Mouse (Mus musculus) ZHBTc4 (cell line): ENCODE measurements around the gene Gm11437.

ENCODE experiments used
- DNase-seq: peaks from one replicate; pipeline ENCODE4 v3.0.0-alpha.2; 2011; ENCODE audit warnings: low read depth, low spot score

The Gm11437 gene

DNA sequence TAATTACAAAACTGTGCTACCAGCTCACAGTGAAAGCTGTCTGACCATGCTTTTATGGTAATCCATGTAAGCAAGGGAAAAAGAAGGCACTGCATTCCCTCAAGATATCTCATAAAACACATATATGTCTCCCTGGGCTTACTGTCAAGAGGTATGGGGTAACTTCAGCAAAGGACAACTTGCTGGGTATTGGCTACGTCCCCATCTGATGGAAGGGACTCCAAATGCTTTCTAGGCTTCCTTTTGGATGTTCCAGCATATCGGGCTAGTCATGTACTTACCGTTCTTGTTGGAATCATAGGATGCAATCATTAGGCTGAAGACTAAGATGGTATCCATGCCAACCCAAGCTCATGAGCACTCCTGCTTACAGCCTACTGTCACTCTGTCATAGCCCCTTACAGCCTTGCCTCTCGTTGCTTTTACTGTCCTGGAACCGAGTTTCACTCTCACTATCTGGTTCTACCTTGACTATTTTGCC lies at the start of gene Gm11437:
Gene Gm11437 (minus strand): TSS at position 431 of the 481 bp plus-strand sequence.
- no peak for DNase-seq

GRCm38 (mm10) chr11:84210876-84211275 lies 43.6 kb upstream of the Gm11437 start:
- no peak for DNase-seq

- DNase-seq, result no peak
Observed at GRCm38 (mm10) chr11:84205776-84206175, 38.5 kb upstream of the Gm11437 start.

DNA sequence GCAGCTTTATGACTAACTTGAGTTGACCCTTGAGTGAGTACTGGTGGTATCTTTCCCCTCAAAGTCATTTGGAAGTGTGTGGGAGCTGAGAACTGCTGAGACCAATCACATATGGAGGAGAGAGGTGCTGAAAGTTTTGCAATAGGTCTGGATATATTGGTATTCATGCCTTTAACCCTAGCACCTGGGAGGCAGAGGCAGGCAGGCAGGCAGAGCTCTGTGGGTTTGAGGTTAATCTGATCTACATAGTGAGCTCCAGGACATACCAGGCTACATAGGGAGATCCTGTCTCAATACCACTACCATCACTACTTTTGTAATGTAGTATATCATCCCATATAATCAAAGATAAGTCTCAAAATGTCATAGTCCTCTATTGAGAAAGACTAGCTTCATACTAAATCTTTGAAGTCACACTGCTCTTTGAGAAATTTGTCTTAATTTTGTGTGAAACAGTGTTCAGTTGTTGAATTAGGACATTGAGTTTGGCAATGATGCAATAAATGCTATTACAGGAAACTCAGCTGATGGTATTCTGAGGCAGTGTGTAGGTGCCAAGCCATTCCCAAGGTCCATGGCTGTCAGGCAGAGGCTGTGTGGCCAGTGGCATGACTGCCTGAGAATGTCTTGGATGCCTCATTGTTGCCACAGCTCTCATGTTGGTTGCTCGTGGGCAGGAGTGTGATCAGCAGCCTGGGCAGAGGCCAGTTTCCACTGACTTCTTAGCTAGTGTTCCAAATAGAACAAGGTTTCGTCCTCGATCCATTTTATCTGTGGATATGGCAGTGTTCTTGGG lies 30.5 kb upstream of the Gm11437 start:
- DNase-seq, result no peak

- no peak for DNase-seq
Observed at GRCm38 (mm10) chr11:84194751-84195150, 27.5 kb upstream of the Gm11437 start.

DNA sequence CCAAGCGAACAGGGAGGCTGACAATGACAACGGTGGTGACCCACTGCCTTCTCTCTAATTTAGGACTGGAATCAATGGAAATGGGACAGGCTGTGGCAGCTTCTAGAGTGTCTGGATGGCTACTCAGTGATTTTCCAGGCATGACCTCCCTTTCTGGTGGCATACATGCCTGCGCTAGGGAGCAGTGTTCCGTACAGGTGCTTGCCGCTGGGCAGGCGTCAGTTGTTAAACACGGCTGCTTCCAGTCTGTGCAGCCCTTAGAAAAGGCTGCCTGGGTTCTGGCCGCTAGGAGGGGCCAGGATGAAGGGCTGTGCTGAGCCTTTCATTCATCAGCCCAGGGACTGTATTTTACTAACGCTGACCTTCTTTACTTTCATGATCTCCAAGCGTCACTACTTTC lies 26.0 kb upstream of the Gm11437 start:
- peak; percentile 56 for DNase-seq

DNA sequence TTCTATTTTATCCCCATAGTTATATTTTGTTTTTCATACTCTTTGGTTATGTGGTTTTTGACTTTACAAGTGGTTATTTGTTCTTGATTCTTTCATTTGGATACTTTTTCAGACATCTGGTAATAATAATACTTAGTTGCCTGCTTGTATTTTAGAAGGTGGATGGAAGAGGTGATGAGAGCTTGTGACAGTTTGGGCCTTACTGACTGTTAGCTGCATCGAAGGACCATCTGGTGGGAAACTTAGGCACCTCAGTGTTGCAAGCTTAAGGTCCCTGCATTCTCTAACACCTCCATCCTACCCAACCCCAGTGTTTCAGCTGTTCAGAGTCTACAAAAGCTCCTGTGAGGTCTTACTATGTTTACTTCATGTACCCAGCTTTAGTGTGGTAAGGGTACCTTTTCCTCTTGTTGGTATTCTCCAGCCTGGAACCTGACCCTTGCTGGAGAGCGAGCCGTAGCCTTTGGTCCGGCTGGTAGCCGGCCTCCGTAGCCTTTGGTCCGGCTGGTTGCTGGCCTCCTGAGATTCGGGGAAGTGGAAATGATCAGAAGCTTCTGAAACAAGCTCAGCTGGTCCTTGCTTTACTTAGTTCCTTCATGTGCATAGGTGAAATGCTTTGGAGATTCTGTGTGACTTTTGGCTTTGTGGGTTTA lies 23.4 kb upstream of the Gm11437 start:
- no peak for DNase-seq

DNA sequence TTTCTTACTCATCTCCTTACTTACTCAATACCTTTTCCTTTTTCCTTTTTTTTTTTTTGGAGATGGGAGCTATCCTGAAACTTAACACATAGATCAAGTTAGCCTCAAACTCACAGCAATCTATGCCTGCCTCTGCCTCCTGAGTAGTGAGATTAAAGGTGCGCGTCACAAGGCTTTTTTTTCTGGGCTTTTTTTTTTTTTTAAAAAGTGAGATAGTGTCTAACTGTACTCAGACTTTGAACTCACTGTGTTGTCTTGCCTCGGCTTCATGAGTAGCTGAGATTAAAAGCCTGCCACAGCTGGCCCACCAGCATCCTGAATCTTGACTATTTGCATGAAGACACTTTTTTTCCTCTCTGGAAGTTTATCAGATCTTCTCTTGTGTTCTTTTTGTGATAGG lies 21.3 kb upstream of the Gm11437 start:
- DNase-seq, result no peak

GRCm38 (mm10) chr11:84181286-84181685 lies 14.0 kb upstream of the Gm11437 start:
- DNase-seq, result no peak

DNA sequence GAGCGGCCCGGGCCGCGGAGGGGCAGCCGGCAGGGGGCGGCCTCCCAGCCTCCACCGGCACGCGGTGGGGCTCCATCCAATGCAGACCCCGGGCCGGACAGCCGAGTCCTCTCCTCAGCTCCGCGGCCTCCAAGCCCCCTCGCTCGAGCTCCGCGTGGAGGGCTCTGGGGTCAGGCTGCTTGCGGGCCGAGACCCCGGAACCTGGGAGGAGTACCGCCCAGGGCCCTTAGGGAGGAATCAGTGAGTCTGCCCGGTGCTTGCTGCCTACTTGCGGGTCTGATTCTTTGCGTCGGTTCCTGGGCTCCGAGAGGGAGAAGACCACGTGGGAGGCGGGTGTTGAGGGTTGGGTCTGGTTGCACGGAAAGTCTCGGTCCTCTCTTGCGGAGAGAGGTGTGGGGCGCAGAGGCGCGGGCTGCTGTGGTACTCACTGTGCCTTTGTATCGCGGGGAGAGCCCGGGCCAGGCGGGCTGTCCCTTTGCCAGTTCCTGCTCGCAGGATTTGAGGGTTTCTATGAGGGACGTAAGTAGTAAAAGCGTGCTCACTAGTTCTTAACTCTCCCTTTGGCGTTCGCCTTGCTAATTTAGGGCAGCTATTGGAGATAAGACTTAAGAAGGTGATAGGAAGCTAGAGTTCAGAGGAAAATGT lies 12.8 kb upstream of the Gm11437 start:
- peak; percentile 93 for DNase-seq

GRCm38 (mm10) chr11:84179226-84179953 lies 12.1 kb upstream of the Gm11437 start:
- DNase-seq, result peak; percentile 99

GRCm38 (mm10) chr11:84178571-84178970 lies 11.3 kb upstream of the Gm11437 start:
- no peak for DNase-seq

- no peak for DNase-seq
Observed at GRCm38 (mm10) chr11:84172539-84173435, 5.5 kb upstream of the Gm11437 start.

DNA sequence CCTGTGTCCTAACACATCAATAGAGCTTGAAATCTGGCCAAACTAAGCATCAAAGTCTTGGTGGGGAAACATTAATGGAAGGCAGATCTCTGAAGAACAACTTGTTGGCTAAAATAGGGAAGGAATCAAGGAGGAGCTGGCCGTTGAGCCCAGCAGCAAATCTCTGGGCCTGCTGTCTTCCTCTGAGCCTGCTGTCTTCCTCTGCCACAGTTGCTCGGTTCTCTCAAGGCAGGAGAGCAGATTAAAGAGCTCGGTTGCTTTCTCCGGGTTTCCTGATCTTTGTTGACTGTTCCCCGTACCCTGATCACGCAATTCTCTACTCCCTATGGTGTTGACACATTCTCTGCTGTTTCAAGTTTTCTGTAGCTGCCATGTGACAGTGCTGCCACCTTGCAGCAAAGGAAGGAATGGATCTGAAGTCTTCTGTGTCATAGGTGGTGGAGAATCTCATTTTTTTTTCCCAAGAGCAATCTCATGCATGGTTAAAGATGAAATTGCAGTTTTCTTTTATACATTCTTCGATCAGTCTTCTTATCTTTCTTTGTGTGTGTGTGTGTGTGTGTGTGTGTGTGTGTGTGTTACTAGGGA lies 1.5 kb upstream of the Gm11437 start:
- DNase-seq, result peak; percentile 46

GRCm38 (mm10) chr11:84164561-84164960 lies 2.7 kb downstream of the Gm11437 start:
- DNase-seq, result no peak

- no peak for DNase-seq
Observed at GRCm38 (mm10) chr11:84164123-84164522, 3.2 kb downstream of the Gm11437 start.

GRCm38 (mm10) chr11:84156535-84157262 lies 10.6 kb downstream of the Gm11437 start:
- DNase-seq, result no peak

DNA sequence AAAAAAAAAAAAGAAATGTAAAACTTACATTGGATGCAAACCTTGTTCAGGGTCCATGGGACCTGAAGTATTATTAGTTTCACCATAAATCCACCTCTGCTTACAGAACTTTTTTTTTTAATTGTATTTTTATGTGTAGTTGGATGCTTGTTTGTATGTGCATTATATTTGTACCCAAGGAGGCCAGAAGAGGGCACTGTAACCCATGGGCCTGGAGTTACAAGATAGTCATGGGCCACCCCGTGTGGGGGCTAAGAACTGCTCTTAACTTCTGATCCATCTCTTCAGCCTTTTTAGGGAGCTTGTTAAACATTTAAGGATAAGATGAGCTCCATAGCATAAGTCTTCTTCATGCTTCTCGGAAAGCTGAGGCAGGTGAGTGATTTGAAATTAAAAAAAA lies 16.4 kb downstream of the Gm11437 start:
- DNase-seq, result peak; percentile 69

DNA sequence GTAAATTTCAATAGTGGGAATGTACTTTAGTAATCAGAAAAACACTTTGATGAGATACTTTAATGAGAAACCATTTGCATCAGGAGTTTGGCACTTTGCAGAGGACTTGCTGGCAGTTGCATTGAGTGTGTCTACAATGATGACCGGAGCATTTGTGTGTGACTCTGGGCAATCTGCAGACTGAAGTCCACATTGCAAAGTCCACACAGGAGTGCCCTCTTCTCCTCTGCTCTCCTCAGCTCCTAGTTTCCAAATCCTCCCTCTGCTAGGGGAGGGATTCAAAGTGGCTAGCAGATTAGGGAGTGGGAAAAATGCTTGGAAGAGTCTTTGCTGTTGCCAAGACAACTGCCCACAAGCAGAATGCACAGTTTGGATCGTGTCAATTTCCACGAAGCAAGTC lies 21.2 kb downstream of the Gm11437 start:
- DNase-seq, result no peak
